Mouse (Mus musculus): ENCODE measurements around the gene Ppm1l.

Gene Ppm1l

GRCm38 (mm10) chr3:69489669-69490068 is 173.0 kb downstream of the Ppm1l start:
- DNase-seq (ENCODE audit: low read depth in 1 of 2, low spot score in 2 of 2): no peak

GRCm38 (mm10) chr3:69490981-69491681 is 174.5 kb downstream of the Ppm1l start:
- no peak for DNase-seq (ENCODE audit: low read depth in 1 of 2, low spot score in 2 of 2)

- DNase-seq (ENCODE audit: low read depth in 1 of 2, low spot score in 2 of 2): no peak
Observed at GRCm38 (mm10) chr3:69494233-69495010, 177.8 kb downstream of the Ppm1l start.

- no peak for DNase-seq (ENCODE audit: low read depth in 1 of 2, low spot score in 2 of 2)
Observed at GRCm38 (mm10) chr3:69497178-69497577, 180.5 kb downstream of the Ppm1l start.

- DNase-seq (ENCODE audit: low read depth in 1 of 2, low spot score in 2 of 2): no peak
Observed at GRCm38 (mm10) chr3:69502009-69502408, 185.3 kb downstream of the Ppm1l start.

- no peak for DNase-seq (ENCODE audit: low read depth in 1 of 2, low spot score in 2 of 2)
Observed at GRCm38 (mm10) chr3:69502527-69502926, 185.9 kb downstream of the Ppm1l start.

- no peak for DNase-seq (ENCODE audit: low read depth in 1 of 2, low spot score in 2 of 2)
Observed at GRCm38 (mm10) chr3:69505090-69505489, 188.4 kb downstream of the Ppm1l start.

GRCm38 (mm10) chr3:69506352-69506751 is 189.7 kb downstream of the Ppm1l start:
- no peak for DNase-seq (ENCODE audit: low read depth in 1 of 2, low spot score in 2 of 2)

GRCm38 (mm10) chr3:69509411-69509952 is 192.8 kb downstream of the Ppm1l start:
- DNase-seq (ENCODE audit: low read depth in 1 of 2, low spot score in 2 of 2): no peak

- no peak for DNase-seq (ENCODE audit: low read depth in 1 of 2, low spot score in 2 of 2)
Observed at GRCm38 (mm10) chr3:69511881-69512280, 195.2 kb downstream of the Ppm1l start.

- no peak for DNase-seq (ENCODE audit: low read depth in 1 of 2, low spot score in 2 of 2)
Observed at GRCm38 (mm10) chr3:69512402-69512801, 195.7 kb downstream of the Ppm1l start.

- no peak for DNase-seq (ENCODE audit: low read depth in 1 of 2, low spot score in 2 of 2)
Observed at GRCm38 (mm10) chr3:69515730-69516350, 199.2 kb downstream of the Ppm1l start.

GRCm38 (mm10) chr3:69519188-69519587 is 202.5 kb downstream of the Ppm1l start:
- DNase-seq (ENCODE audit: low read depth in 1 of 2, low spot score in 2 of 2): no peak

GRCm38 (mm10) chr3:69519789-69520558 is 203.3 kb downstream of the Ppm1l start:
- no peak for DNase-seq (ENCODE audit: low read depth in 1 of 2, low spot score in 2 of 2)

- DNase-seq (ENCODE audit: low read depth in 1 of 2, low spot score in 2 of 2): no peak
Observed at GRCm38 (mm10) chr3:69522270-69522669, 205.6 kb downstream of the Ppm1l start.

GRCm38 (mm10) chr3:69524356-69525071 is 207.9 kb downstream of the Ppm1l start:
- no peak for DNase-seq (ENCODE audit: low read depth in 1 of 2, low spot score in 2 of 2)

GRCm38 (mm10) chr3:69525072-69525529 is 208.4 kb downstream of the Ppm1l start:
- no peak for DNase-seq (ENCODE audit: low read depth in 1 of 2, low spot score in 2 of 2)

- DNase-seq (ENCODE audit: low read depth in 1 of 2, low spot score in 2 of 2): no peak
Observed at GRCm38 (mm10) chr3:69527384-69527783, 210.7 kb downstream of the Ppm1l start.

GRCm38 (mm10) chr3:69529576-69529975 is 212.9 kb downstream of the Ppm1l start:
- DNase-seq (ENCODE audit: low read depth in 1 of 2, low spot score in 2 of 2): no peak

GRCm38 (mm10) chr3:69531511-69531910 is 214.8 kb downstream of the Ppm1l start:
- no peak for DNase-seq (ENCODE audit: low read depth in 1 of 2, low spot score in 2 of 2)

Measured in monocyte, adult 2 months (primary cell).